Mouse (Mus musculus) forebrain, embryonic 12.5 days (tissue): Measurements from ENCODE around the gene Olfr769. TPM values are rescaled to one million over a fixed set of nuclear protein-coding genes. Genes with fewer than 3 reads are reported as not detected.
"Not testable (repeated sequence)": the region's sequence is repeated elsewhere in the genome, so short reads cannot be mapped to it uniquely, and the experiment has no call there.

Experiments used
- ATAC-seq: fragments of 200-750 bp; cut with Nextera tagmentation; 2 replicates; pipeline ENCODE4 v1.8.0; 2017; ENCODE audit warnings: moderate TSS enrichment; ENCODE audit not compliant: low FRiP score
- H3K27ac ChIP-seq: fragments of 300-500 bp; sonication (generic); 2 replicates; pipeline ENCODE4 v1.5.1; 2016; ENCODE audit warnings: mild to moderate bottlenecking
- H3K27me3 ChIP-seq: fragments of 300-500 bp; sonication (generic); 2 replicates; pipeline ENCODE4 v1.6.1; 2016; ENCODE audit warnings: mild to moderate bottlenecking
- H3K36me3 ChIP-seq: fragments of 300-500 bp; sonication (generic); replicated peaks from 2 replicates; pipeline ENCODE4 v1.6.1; 2016; ENCODE audit warnings: mild to moderate bottlenecking
- H3K4me1 ChIP-seq: fragments of 300-500 bp; sonication (generic); 2 replicates; pipeline ENCODE4 v1.6.1; 2016
- H3K4me2 ChIP-seq: fragments of 300-500 bp; sonication (generic); 2 replicates; pipeline ENCODE4 v1.6.1; 2016; ENCODE audit warnings: mild to moderate bottlenecking, moderate library complexity
- H3K4me3 ChIP-seq: fragments of 300-500 bp; sonication (generic); replicated peaks from 2 replicates; pipeline ENCODE4 v1.5.1; 2016; ENCODE audit warnings: mild to moderate bottlenecking
- H3K9ac ChIP-seq: fragments of 300-500 bp; sonication (generic); 2 replicates; pipeline ENCODE4 v1.6.1; 2016; ENCODE audit warnings: mild to moderate bottlenecking
- H3K9me3 ChIP-seq: fragments of 300-500 bp; sonication (generic); 2 replicates; pipeline ENCODE4 v1.6.1; 2016
- WGBS: fragments of 180-500 bp; shearing (Covaris S2); methylation state at CpG from one replicate; pipeline ENCODE4 v1.1.7; 2016; 5-methylcytosine and 5-hydroxymethylcytosine counted together
- polyA plus RNA-seq: library from polyadenylated mRNA; unstranded; fragments of >200 nt; fragmentation: Nextera tagmentation; extraction: Ambion mirVana; gene quantifications from 2 replicates; pipeline ENCODE4 v1.2.1, GENCODE M21; 2016

The Olfr769 gene
- not detected in 2 replicates for polyA plus RNA-seq

- Histone ChIP-seq H3K9me3 (no peaks in the 10 kb centered on the region), H3K27ac (no peak within 1 kb of the TSS), H3K4me2 (no peak within 1 kb of the TSS), H3K9ac (no peak within 1 kb of the TSS), H3K27me3 (no peaks in the 10 kb centered on the region), H3K4me1 (no peaks in the 10 kb centered on the region), H3K36me3 (no peaks in the 10 kb centered on the region), H3K4me3 (no peak within 1 kb of the TSS)
- 89% methylated on average over 2 of the region's 2 CpGs for WGBS
- no peak for ATAC-seq
Observed at GRCm38 (mm10) chr10:129117761-129118160, at the start of gene Olfr769. Gene Olfr769 (minus strand): TSS chr10:129117861.

- H3K9ac ChIP-seq: no peak within 1 kb of the TSS
- no peaks in the 10 kb centered on the region for H3K36me3 ChIP-seq
- H3K27me3 ChIP-seq: no peaks in the 10 kb centered on the region
- no peak within 1 kb of the TSS for H3K4me2 ChIP-seq
- 82% methylated on average over 1 of the region's 1 CpGs for WGBS
- H3K4me3 ChIP-seq: no peak within 1 kb of the TSS
- no peak for ATAC-seq
- H3K27ac ChIP-seq: no peak within 1 kb of the TSS
- no peaks in the 10 kb centered on the region for H3K4me1 ChIP-seq
- no peaks in the 10 kb centered on the region for H3K9me3 ChIP-seq
Observed at GRCm38 (mm10) chr10:129164651-129165050, 47.0 kb upstream of the Olfr769 start, which contains the start of gene Olfr771. Gene Olfr771 (minus strand): TSS chr10:129164751.

- Histone ChIP-seq H3K36me3 (no peaks in the 10 kb centered on the region), H3K4me1 (no peaks in the 10 kb centered on the region), H3K9ac (no peak within 1 kb of the TSS), H3K27ac (no peak within 1 kb of the TSS), H3K4me3 (no peak within 1 kb of the TSS), H3K4me2 (no peak within 1 kb of the TSS), H3K9me3 (no peaks in the 10 kb centered on the region), H3K27me3 (no peaks in the 10 kb centered on the region)
- no peak for ATAC-seq
- WGBS: 81% methylated on average over 2 of the region's 2 CpGs
Observed at GRCm38 (mm10) chr10:129138898-129139297, 21.2 kb upstream of the Olfr769 start, which contains the start of gene Olfr770. Gene Olfr770 (minus strand): TSS chr10:129138998.

- Histone ChIP-seq H3K9ac (no peak overlapping the region), H3K27me3 (no peaks in the 10 kb centered on the region), H3K4me3 (no peak overlapping the region), H3K27ac (no peak overlapping the region), H3K4me1 (no peaks in the 10 kb centered on the region), H3K4me2 (no peak overlapping the region), H3K36me3 (no peaks in the 10 kb centered on the region), H3K9me3 (no peaks in the 10 kb centered on the region)
- ATAC-seq: no peak
- WGBS: 92% methylated on average over 3 of the region's 3 CpGs
Observed at GRCm38 (mm10) chr10:129115146-129115545, 2.5 kb downstream of the Olfr769 start.

GRCm38 (mm10) chr10:129101231-129101630 lies 16.4 kb downstream of the Olfr769 start:
- Histone ChIP-seq H3K9ac (no peak overlapping the region), H3K36me3 (no peaks in the 10 kb centered on the region), H3K4me3 (no peak overlapping the region), H3K27me3 (no peaks in the 10 kb centered on the region), H3K4me1 (no peaks in the 10 kb centered on the region), H3K27ac (no peak overlapping the region), H3K4me2 (no peak overlapping the region), H3K9me3 (no peaks in the 10 kb centered on the region)
- no peak for ATAC-seq
- WGBS: 42% methylated on average over 3 of the region's 3 CpGs

GRCm38 (mm10) chr10:129099275-129099674 lies 18.4 kb downstream of the Olfr769 start, which contains the start of gene Olfr768:
Gene Olfr768 (minus strand): TSS chr10:129099375.
- H3K9me3 ChIP-seq: no peaks in the 10 kb centered on the region
- no peak within 1 kb of the TSS for H3K4me3 ChIP-seq
- no peak for ATAC-seq
- H3K4me2 ChIP-seq: no peak within 1 kb of the TSS
- WGBS: 84% methylated on average over 1 of the region's 1 CpGs
- H3K9ac ChIP-seq: no peak within 1 kb of the TSS
- H3K27me3 ChIP-seq: no peaks in the 10 kb centered on the region
- H3K27ac ChIP-seq: no peak within 1 kb of the TSS
- H3K4me1 ChIP-seq: no peaks in the 10 kb centered on the region
- H3K36me3 ChIP-seq: no peaks in the 10 kb centered on the region

- not testable (repeated sequence) for H3K27ac ChIP-seq, H3K36me3 ChIP-seq, H3K27me3 ChIP-seq, H3K9me3 ChIP-seq, ATAC-seq, H3K4me1 ChIP-seq, H3K9ac ChIP-seq, H3K4me3 ChIP-seq, H3K4me2 ChIP-seq
Observed at GRCm38 (mm10) chr10:129082810-129083209, 34.9 kb downstream of the Olfr769 start, which contains the start of gene Olfr767. Gene Olfr767 (minus strand): TSS chr10:129082910.

- H3K4me2 ChIP-seq: no peak within 1 kb of the TSS
- H3K27ac ChIP-seq: no peak within 1 kb of the TSS
- H3K4me1 ChIP-seq: no peaks in the 10 kb centered on the region
- H3K9ac ChIP-seq: no peak within 1 kb of the TSS
- no peak for ATAC-seq
- 77% methylated on average over 2 of the region's 2 CpGs for WGBS
- H3K9me3 ChIP-seq: no peaks in the 10 kb centered on the region
- no peak within 1 kb of the TSS for H3K4me3 ChIP-seq
- H3K36me3 ChIP-seq: no peaks in the 10 kb centered on the region
- H3K27me3 ChIP-seq: no peaks in the 10 kb centered on the region
Observed at GRCm38 (mm10) chr10:129068877-129069276, 48.8 kb downstream of the Olfr769 start, which contains the start of gene Olfr766-ps1. Gene Olfr766-ps1 (minus strand): TSS chr10:129068977.

Other genes starting within 250 kb of the Olfr769 start
- 9.3 and 9.6 TPM in 2 replicates for gene Gdf11, start 226.1 kb downstream of the Olfr769 start, polyA plus RNA-seq
- gene Cd63, start 216.9 kb downstream of the Olfr769 start, polyA plus RNA-seq: 129 and 160 TPM in 2 replicates
- 11.3 and 13.3 TPM in 2 replicates for gene Rdh5, start 195.0 kb downstream of the Olfr769 start, polyA plus RNA-seq
- gene Bloc1s1, start 193.8 kb downstream of the Olfr769 start, polyA plus RNA-seq: 183 and 188 TPM in 2 replicates
- 0.46 and 0.73 TPM in 2 replicates for gene Itga7, start 184.0 kb downstream of the Olfr769 start, polyA plus RNA-seq
- not detected in 2 replicates for gene Mettl7b, start 156.9 kb downstream of the Olfr769 start, polyA plus RNA-seq
- not detected in 2 replicates for gene Olfr9, start 128.4 kb downstream of the Olfr769 start, polyA plus RNA-seq
- gene Olfr763, start 107.1 kb downstream of the Olfr769 start, polyA plus RNA-seq: not detected in 2 replicates
- not detected in 2 replicates for gene Olfr764-ps1, start 78.0 kb downstream of the Olfr769 start, polyA plus RNA-seq
- gene Olfr765, start 67.9 kb downstream of the Olfr769 start, polyA plus RNA-seq: not detected in 2 replicates
- not detected in 2 replicates for gene Olfr766-ps1, start 48.9 kb downstream of the Olfr769 start, polyA plus RNA-seq
- not detected in 2 replicates for gene Olfr767, start 35.0 kb downstream of the Olfr769 start, polyA plus RNA-seq
- not detected in 2 replicates for gene Olfr768, start 18.5 kb downstream of the Olfr769 start, polyA plus RNA-seq
- gene Olfr770, start 21.1 kb upstream of the Olfr769 start, polyA plus RNA-seq: not detected in 2 replicates
- not detected in 2 replicates for gene Olfr771, start 46.9 kb upstream of the Olfr769 start, polyA plus RNA-seq
- gene Olfr772, start 60.1 kb upstream of the Olfr769 start, polyA plus RNA-seq: not detected in 2 replicates
- gene Olfr773, start 69.6 kb upstream of the Olfr769 start, polyA plus RNA-seq: not detected in 2 replicates
- not detected in 2 replicates for gene Olfr774, start 118.3 kb upstream of the Olfr769 start, polyA plus RNA-seq
- gene Olfr775, start 130.6 kb upstream of the Olfr769 start, polyA plus RNA-seq: not detected in 2 replicates
- not detected in 2 replicates for gene Olfr776, start 141.3 kb upstream of the Olfr769 start, polyA plus RNA-seq
- gene Olfr777, start 153.6 kb upstream of the Olfr769 start, polyA plus RNA-seq: not detected in 2 replicates
- not detected in 2 replicates for gene Olfr780, start 200.3 kb upstream of the Olfr769 start, polyA plus RNA-seq
- gene Olfr781, start 211.0 kb upstream of the Olfr769 start, polyA plus RNA-seq: not detected in 2 replicates
- gene Olfr782, start 231.0 kb upstream of the Olfr769 start, polyA plus RNA-seq: not detected in 2 replicates